Mouse (Mus musculus) liver, postnatal 0 days (tissue): Measurements from ENCODE around the gene BC024978. TPM values are rescaled to one million over a fixed set of nuclear protein-coding genes. Genes with fewer than 3 reads are reported as not detected.

Experiments
- ATAC-seq: fragments of 200-750 bp; cut with Nextera tagmentation; 2 replicates; pipeline ENCODE4 v1.8.0; 2017; ENCODE audit warnings: mild to moderate bottlenecking, moderate library complexity
- DNase-seq: peaks from one replicate; pipeline ENCODE4 v3.0.0-alpha.2; 2016
- H3K27ac ChIP-seq: fragments of 300-500 bp; sonication (generic); 2 replicates; pipeline ENCODE4 v1.5.1; 2014; ENCODE audit warnings: antibody characterized with exemption, moderate library complexity, mild to moderate bottlenecking, low read depth
- H3K27me3 ChIP-seq: fragments of 300-500 bp; sonication (generic); 2 replicates; pipeline ENCODE4 v1.6.1; 2014; ENCODE audit warnings: low read length, control low read depth, mixed read lengths; ENCODE audit not compliant: insufficient read depth
- H3K36me3 ChIP-seq: fragments of 300-500 bp; sonication (generic); replicated peaks from 2 replicates; pipeline ENCODE4 v1.6.1; 2014; ENCODE audit warnings: mild to moderate bottlenecking, control low read depth, low read length, moderate library complexity, mixed read lengths; ENCODE audit not compliant: insufficient read depth
- H3K4me1 ChIP-seq: fragments of 300-500 bp; sonication (generic); 2 replicates; pipeline ENCODE4 v1.6.1; 2014; ENCODE audit warnings: antibody characterized with exemption, mild to moderate bottlenecking, control low read depth; ENCODE audit not compliant: insufficient read depth
- H3K4me2 ChIP-seq: fragments of 300-500 bp; sonication (generic); 2 replicates; pipeline ENCODE4 v1.6.1; 2014; ENCODE audit warnings: low read depth, mild to moderate bottlenecking, low read length, moderate library complexity, mixed read lengths
- H3K4me3 ChIP-seq: fragments of 300-500 bp; sonication (generic); 2 replicates; pipeline ENCODE4 v1.5.1; 2014; ENCODE audit warnings: low read depth, low read length
- H3K9ac ChIP-seq: fragments of 300-500 bp; sonication (generic); replicated peaks from 2 replicates; pipeline ENCODE4 v1.6.1; 2014; ENCODE audit warnings: mild to moderate bottlenecking, moderate library complexity
- H3K9me3 ChIP-seq: fragments of 300-500 bp; sonication (generic); 2 replicates; pipeline ENCODE4 v1.6.1; 2016; ENCODE audit warnings: mild to moderate bottlenecking, control low read depth, low read length, mixed read lengths
- CTCF ChIP-seq: sonication (generic); IDR thresholded peaks from 2 replicates; pipeline ENCODE4 v1.5.1; 2016; ENCODE audit warnings: antibody characterized with exemption, low read depth
- EP300 ChIP-seq: IDR thresholded peaks from 2 replicates; pipeline ENCODE4 v1.6.1; 2016; ENCODE audit warnings: antibody characterized with exemption, low read depth, mild to moderate bottlenecking
- WGBS: fragments of 180-500 bp; shearing (Covaris S2); extraction: QIAGEN DNeasy Blood & Tissue Kit; methylation state at CpG from one replicate; pipeline ENCODE4 v1.1.7; 2014; ENCODE audit not compliant: insufficient replicate concordance; 5-methylcytosine and 5-hydroxymethylcytosine counted together
- microRNA counts: library from miRNA; unstranded; fragments of <30 nt; microRNA quantifications from one replicate; lab custom pipeline; 2015
- microRNA-seq: library from miRNA; unstranded; fragments of <30 nt; microRNA quantifications from one replicate; pipeline ENCODE4, GENCODE M21; 2016
- polyA plus RNA-seq: library from polyadenylated mRNA; unstranded; fragments of >200 nt; fragmentation: Nextera tagmentation; extraction: Ambion mirVana; gene quantifications from 2 replicates; pipeline ENCODE4 v1.2.1, GENCODE M21; 2015

The BC024978 gene
- polyA plus RNA-seq, 1 experiment from 2014 or later: 1.00 TPM

GRCm38 (mm10) chr7:27259271-27259721 is 63.7 kb downstream of the BC024978 start:
- no peak for DNase-seq
- Histone ChIP-seq H3K36me3 (no peaks in the 10 kb centered on the region), H3K27ac (no peak overlapping the region), H3K9me3 (no peaks in the 10 kb centered on the region), H3K4me2 (peak overlapping the region; percentile 99), H3K9ac (peak overlapping the region; percentile 81), H3K4me1 (peaks cover 21% of the 10 kb centered on the region), H3K4me3 (peak overlapping the region; percentile 68), H3K27me3 (no peaks in the 10 kb centered on the region)
- WGBS: 36% methylated on average over 9 of the region's 9 CpGs
- TF ChIP-seq CTCF (no peak), EP300 (no peak)
- no peak for ATAC-seq

GRCm38 (mm10) chr7:27259771-27260170 is 64.2 kb downstream of the BC024978 start:
- Histone ChIP-seq H3K4me3 (peak overlapping the region; percentile 68; the same call in 1 of the 2 replicates), H3K4me2 (peak overlapping the region; percentile 99), H3K27me3 (no peaks in the 10 kb centered on the region), H3K9me3 (no peaks in the 10 kb centered on the region), H3K4me1 (peaks cover 21% of the 10 kb centered on the region), H3K36me3 (no peaks in the 10 kb centered on the region), H3K9ac (peak overlapping the region; percentile 81; the same call in 1 of the 2 replicates), H3K27ac (no peak overlapping the region)
- DNase-seq: no peak
- WGBS: 51% methylated on average over 5 of the region's 5 CpGs
- ATAC-seq: no peak
- TF ChIP-seq EP300 (no peak), CTCF (no peak)

MicroRNAs encoded within 50 kb of the gene (microRNA counts, 519-probe panel; counts per million panel counts)
- not detected for microRNA mmu-miR-1191 (lab: Ali Mortazavi, UCI)

Small RNA genes within 50 kb of the gene (microRNA-seq; reads per million reads assigned to microRNA genes)
- 10.5 reads per million, percentile 19 among the genes with 10 or more reads in this experiment for gene Mir1191
- gene Mir3101: not detected

Other genes starting within 250 kb of the BC024978 start
- 70.2 and 81.9 TPM in 2 replicates for gene Cyp2a12, start 166.7 kb upstream of the BC024978 start, polyA plus RNA-seq
- 59.6 and 67.8 TPM in 2 replicates for gene Cyp2f2, start 75.9 kb upstream of the BC024978 start, polyA plus RNA-seq
- not detected in 2 replicates for gene Cyp2t4, start 42.1 kb upstream of the BC024978 start, polyA plus RNA-seq
- 32.9 and 33.5 TPM in 2 replicates for gene Egln2, start 29.0 kb upstream of the BC024978 start, polyA plus RNA-seq
- 31.5 and 32.7 TPM in 2 replicates for gene Rab4b, start 16.9 kb upstream of the BC024978 start, polyA plus RNA-seq
- not detected in 2 replicates for gene Gm21983, start 14.7 kb upstream of the BC024978 start, polyA plus RNA-seq
- gene Mia, start 14.6 kb upstream of the BC024978 start, polyA plus RNA-seq: 0.88 and 0.99 TPM in 2 replicates
- 39.3 and 44.9 TPM in 2 replicates for gene Snrpa, start 490 bp downstream of the BC024978 start, polyA plus RNA-seq
- gene Itpkc, start 32.9 kb downstream of the BC024978 start, polyA plus RNA-seq: 1.2 and 1.5 TPM in 2 replicates
- 20.1 and 23.5 TPM in 2 replicates for gene Coq8b, start 37.2 kb downstream of the BC024978 start, polyA plus RNA-seq
- 1.1 and 1.2 TPM in 2 replicates for gene Numbl, start 62.7 kb downstream of the BC024978 start, polyA plus RNA-seq
- gene Ltbp4, start 141.9 kb downstream of the BC024978 start, polyA plus RNA-seq: 7.2 and 9.2 TPM in 2 replicates
- 9.5 and 10.9 TPM in 2 replicates for gene Shkbp1, start 160.2 kb downstream of the BC024978 start, polyA plus RNA-seq
- 1.1 TPM in 1 of 2 replicates, not detected in the other for gene Gm20479, start 161.6 kb downstream of the BC024978 start, polyA plus RNA-seq